Mouse (Mus musculus) natural killer cell, adult 2 months (primary cell): ENCODE results near the gene B230104I21Rik.
A peak's percentile ranks its signal among the peaks of the same experiment; 100 is the strongest.

Source experiments
- DNase-seq, 2 experiments: peaks; one replicate each; pipeline ENCODE4 v3.0.0; 2022; ENCODE audit warnings: low spot score in 2 of 2

The B230104I21Rik gene

GRCm38 (mm10) chr4:154348197-154348786 is 12.4 kb downstream of the B230104I21Rik start:
- no peak for DNase-seq

GRCm38 (mm10) chr4:154352246-154352645 is 16.3 kb downstream of the B230104I21Rik start:
- no peak for DNase-seq

- DNase-seq = no peak
Observed at GRCm38 (mm10) chr4:154355408-154355807, 19.5 kb downstream of the B230104I21Rik start.

- no peak for DNase-seq
Observed at GRCm38 (mm10) chr4:154358370-154358769, 22.4 kb downstream of the B230104I21Rik start.

- DNase-seq = no peak
Observed at GRCm38 (mm10) chr4:154358816-154359215, 22.9 kb downstream of the B230104I21Rik start.

- no peak for DNase-seq
Observed at GRCm38 (mm10) chr4:154359762-154360300, 23.9 kb downstream of the B230104I21Rik start.

GRCm38 (mm10) chr4:154360441-154360840 is 24.5 kb downstream of the B230104I21Rik start:
- DNase-seq = no peak

GRCm38 (mm10) chr4:154360850-154361249 is 24.9 kb downstream of the B230104I21Rik start:
- no peak for DNase-seq

- no peak for DNase-seq
Observed at GRCm38 (mm10) chr4:154364752-154365151, 28.8 kb downstream of the B230104I21Rik start.

GRCm38 (mm10) chr4:154366836-154367235 is 30.9 kb downstream of the B230104I21Rik start:
- no peak for DNase-seq

GRCm38 (mm10) chr4:154369089-154369488 is 33.2 kb downstream of the B230104I21Rik start:
- no peak for DNase-seq

- no peak for DNase-seq
Observed at GRCm38 (mm10) chr4:154370841-154371240, 34.9 kb downstream of the B230104I21Rik start.

GRCm38 (mm10) chr4:154371542-154372247 is 35.8 kb downstream of the B230104I21Rik start:
- DNase-seq = no peak

- DNase-seq = peak; percentile 68 to 83
Observed at GRCm38 (mm10) chr4:154375939-154376625, 40.2 kb downstream of the B230104I21Rik start.

- DNase-seq = no peak
Observed at GRCm38 (mm10) chr4:154378876-154379275, 42.9 kb downstream of the B230104I21Rik start.

- no peak for DNase-seq
Observed at GRCm38 (mm10) chr4:154385208-154385607, 49.3 kb downstream of the B230104I21Rik start.

- DNase-seq = no peak
Observed at GRCm38 (mm10) chr4:154385918-154386317, 50.0 kb downstream of the B230104I21Rik start.

GRCm38 (mm10) chr4:154386810-154387209 is 50.9 kb downstream of the B230104I21Rik start:
- no peak for DNase-seq

GRCm38 (mm10) chr4:154389641-154390040 is 53.7 kb downstream of the B230104I21Rik start:
- no peak for DNase-seq

GRCm38 (mm10) chr4:154390333-154391080 is 54.6 kb downstream of the B230104I21Rik start:
- no peak for DNase-seq

- DNase-seq = peak in 1 of 2 experiments; percentile 11
Observed at GRCm38 (mm10) chr4:154392641-154393040, 56.7 kb downstream of the B230104I21Rik start.
